ENCODE assay signal across 42 mouse cellular contexts in the genomic region with DNA sequence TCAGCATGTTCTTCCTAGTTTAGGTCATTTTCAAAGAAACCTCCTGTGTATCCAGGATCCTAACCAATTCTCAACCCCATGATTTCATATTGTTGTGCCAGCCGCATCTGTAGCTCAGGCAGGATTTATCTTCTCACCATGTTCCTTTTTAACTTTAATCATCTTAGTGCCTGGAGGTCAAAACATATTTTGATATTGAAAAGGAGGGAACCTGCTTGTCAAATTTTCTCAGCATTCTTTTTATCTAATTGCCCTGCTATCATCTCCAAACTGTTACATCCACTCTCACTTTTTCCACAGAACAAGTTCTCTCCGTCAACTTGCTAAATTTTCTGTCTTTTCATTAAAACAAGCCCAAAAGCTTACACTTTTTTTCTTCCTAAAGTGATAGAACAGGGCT. TPM values are rescaled to one million over a fixed set of nuclear protein-coding genes. Genes with fewer than 3 reads are reported as not detected.
"Had no signal": no experiment of that assay in that cellular context is flagged by ENCODE, and none has a peak within 500 bp of the region (broad histone marks: within the 10 kb centered on the region; RNA-seq: fewer than 3 reads in every experiment).

No protein-coding gene starts in this region.

- H3K36me3 ChIP-seq: limb, embryonic 10.5 days; limb, embryonic 12.5 days; limb, embryonic 13.5 days; limb, embryonic 15.5 days; liver, embryonic 12.5 days; liver, embryonic 13.5 days; liver, embryonic 15.5 days; lung, embryonic 15.5 days; midbrain, embryonic 10.5 days; midbrain, embryonic 12.5 days; midbrain, embryonic 13.5 days; midbrain, embryonic 15.5 days; neural tube, embryonic 12.5 days had no signal

- H3K27ac ChIP-seq: limb, embryonic 10.5 days; limb, embryonic 12.5 days; limb, embryonic 13.5 days; limb, embryonic 15.5 days; liver, embryonic 12.5 days; liver, embryonic 13.5 days; liver, embryonic 14.5 days; liver, embryonic 15.5 days; lung, embryonic 15.5 days; macrophage; midbrain, embryonic 10.5 days; midbrain, embryonic 12.5 days; midbrain, embryonic 13.5 days; midbrain, embryonic 15.5 days; neural tube, embryonic 12.5 days had no signal

- H3K9ac ChIP-seq: limb, embryonic 12.5 days; limb, embryonic 13.5 days; limb, embryonic 15.5 days; liver, embryonic 12.5 days; liver, embryonic 13.5 days; liver, embryonic 14.5 days; liver, embryonic 15.5 days; liver, postnatal 0 days; lung, embryonic 14.5 days; lung, embryonic 15.5 days; midbrain, embryonic 12.5 days; midbrain, embryonic 13.5 days; midbrain, embryonic 15.5 days; neural tube, embryonic 12.5 days had no signal

- H3K4me3 ChIP-seq: limb, embryonic 10.5 days; limb, embryonic 12.5 days; limb, embryonic 13.5 days; limb, embryonic 15.5 days; liver, embryonic 12.5 days; liver, embryonic 13.5 days; liver, embryonic 15.5 days; lung, embryonic 15.5 days; megakaryocyte, embryonic 14.5 days; midbrain, embryonic 10.5 days; midbrain, embryonic 12.5 days; midbrain, embryonic 13.5 days; midbrain, embryonic 15.5 days; myocyte; neural tube, embryonic 12.5 days had no signal

- DNase-seq: left cerebral cortex, postnatal 4 days; liver; liver, embryonic 13.5 days; liver, postnatal 0 days; lung, adult 18-20 months; lung, adult 2 months; lung, embryonic 14.5 days; lung, postnatal 10 days; lung, postnatal 14 days; lung, postnatal 36 days; lung, postnatal 4 days; midbrain, embryonic 14.5 days had no signal

- H3K4me1 ChIP-seq: limb, embryonic 10.5 days; limb, embryonic 12.5 days; limb, embryonic 13.5 days; limb, embryonic 15.5 days; liver, embryonic 12.5 days; liver, embryonic 13.5 days; liver, embryonic 15.5 days; lung, embryonic 15.5 days; megakaryocyte, embryonic 14.5 days; midbrain, embryonic 12.5 days; midbrain, embryonic 13.5 days; midbrain, embryonic 15.5 days; neural tube, embryonic 12.5 days had no signal

- H3K9me3 ChIP-seq: limb, embryonic 10.5 days; limb, embryonic 12.5 days; limb, embryonic 13.5 days; limb, embryonic 15.5 days; liver, embryonic 12.5 days; liver, embryonic 13.5 days; liver, embryonic 15.5 days; lung, embryonic 15.5 days; midbrain, embryonic 10.5 days; midbrain, embryonic 12.5 days; midbrain, embryonic 13.5 days; midbrain, embryonic 15.5 days; neural tube, embryonic 12.5 days had no signal

- H3K27me3 ChIP-seq: limb, embryonic 12.5 days; limb, embryonic 13.5 days; limb, embryonic 15.5 days; liver, embryonic 12.5 days; liver, embryonic 13.5 days; liver, embryonic 15.5 days; lung, embryonic 15.5 days; megakaryocyte, embryonic 14.5 days; midbrain, embryonic 12.5 days; midbrain, embryonic 13.5 days; midbrain, embryonic 15.5 days; neural tube, embryonic 12.5 days had no signal

RNA-seq across cellular contexts. Expression of a gene that starts 9.4 kb away (rescaled TPM):
- total RNA-seq: left cerebral cortex, postnatal 10 days; left cerebral cortex, postnatal 36 days; liver, adult 2 months; megakaryocyte progenitor cell, adult 5-6 weeks; megakaryocyte, adult 5-6 weeks; megakaryocyte-erythroid progenitor cell, adult 5-6 weeks; midbrain, postnatal 0 days; monocyte, adult 5-6 weeks had no signal
- polyA plus RNA-seq: limb, embryonic 10.5 days; limb, embryonic 12.5 days; limb, embryonic 13.5 days; limb, embryonic 14.5 days; limb, embryonic 15.5 days; liver, adult 2 months; liver, embryonic 11.5 days; liver, embryonic 12.5 days; liver, embryonic 13.5 days; liver, embryonic 14.5 days; liver, embryonic 15.5 days; liver, embryonic 16.5 days; liver, postnatal 0 days; lung, adult 2 months; lung, embryonic 14.5 days; lung, embryonic 15.5 days; lung, embryonic 16.5 days; lung, postnatal 0 days; macrophage; midbrain, embryonic 12.5 days; midbrain, embryonic 13.5 days; midbrain, embryonic 14.5 days; midbrain, embryonic 15.5 days; myocyte; neural tube, embryonic 11.5 days; neural tube, embryonic 12.5 days had no signal
